Mouse (Mus musculus) embryonic facial prominence, embryonic 15.5 days (tissue): ENCODE measurements around the gene Lbhd2. TPM values are rescaled to one million over a fixed set of nuclear protein-coding genes. Genes with fewer than 3 reads are reported as not detected.

ENCODE experiments used
- ATAC-seq: fragments of 200-750 bp; cut with Nextera tagmentation; 2 replicates; pipeline ENCODE4 v1.8.0; 2017; ENCODE audit warnings: low read depth, moderate TSS enrichment; ENCODE audit not compliant: insufficient number of reproducible peaks, low FRiP score, low TSS enrichment
- H3K27ac ChIP-seq: fragments of 300-500 bp; sonication (generic); replicated peaks from 2 replicates; pipeline ENCODE4 v1.5.1; 2015; ENCODE audit warnings: mild to moderate bottlenecking, inconsistent platforms
- H3K27me3 ChIP-seq: fragments of 300-500 bp; sonication (generic); 2 replicates; pipeline ENCODE4 v1.6.1; 2015; ENCODE audit warnings: inconsistent platforms
- H3K36me3 ChIP-seq: fragments of 300-500 bp; sonication (generic); 2 replicates; pipeline ENCODE4 v1.6.1; 2015; ENCODE audit warnings: mild to moderate bottlenecking, inconsistent platforms
- H3K4me1 ChIP-seq: fragments of 300-500 bp; sonication (generic); 2 replicates; pipeline ENCODE4 v1.6.1; 2015; ENCODE audit warnings: inconsistent platforms
- H3K4me2 ChIP-seq: fragments of 300-500 bp; sonication (generic); replicated peaks from 2 replicates; pipeline ENCODE4 v1.6.1; 2015; ENCODE audit warnings: mild to moderate bottlenecking, inconsistent platforms
- H3K4me3 ChIP-seq: fragments of 300-500 bp; sonication (generic); replicated peaks from 2 replicates; pipeline ENCODE4 v1.5.1; 2015; ENCODE audit warnings: mild to moderate bottlenecking, inconsistent platforms
- H3K9ac ChIP-seq: fragments of 300-500 bp; sonication (generic); 2 replicates; pipeline ENCODE4 v1.6.1; 2015; ENCODE audit warnings: inconsistent platforms
- H3K9me3 ChIP-seq: fragments of 300-500 bp; sonication (generic); replicated peaks from 2 replicates; pipeline ENCODE4 v1.6.1; 2016; ENCODE audit warnings: inconsistent platforms
- WGBS: fragments of 180-500 bp; shearing (Covaris S2); methylation state at CpG from one replicate; pipeline ENCODE4 v1.1.7; 2015; 5-methylcytosine and 5-hydroxymethylcytosine counted together
- polyA plus RNA-seq: library from polyadenylated mRNA; unstranded; fragments of >200 nt; fragmentation: Nextera tagmentation; extraction: Ambion mirVana; gene quantifications from 2 replicates; pipeline ENCODE4 v1.2.1, GENCODE M21; 2015

The Lbhd2 gene
- polyA plus RNA-seq, 1 experiment from 2014 or later = 5.0 TPM

GRCm38 (mm10) chr12:111376826-111377331, 29.7 kb upstream of the Lbhd2 start:
- Histone ChIP-seq H3K4me3 (peak overlapping the region; percentile 99), H3K9ac (peak overlapping the region; percentile 97), H3K4me1 (peaks cover 39% of the 10 kb centered on the region), H3K27ac (peak overlapping the region; percentile 93), H3K27me3 (no peaks in the 10 kb centered on the region), H3K36me3 (no peaks in the 10 kb centered on the region), H3K4me2 (peak overlapping the region; percentile 79), H3K9me3 (no peaks in the 10 kb centered on the region)
- under 1% methylated on average over 46 of the region's 49 CpGs for WGBS
- peak; percentile 8 for ATAC-seq

DNA sequence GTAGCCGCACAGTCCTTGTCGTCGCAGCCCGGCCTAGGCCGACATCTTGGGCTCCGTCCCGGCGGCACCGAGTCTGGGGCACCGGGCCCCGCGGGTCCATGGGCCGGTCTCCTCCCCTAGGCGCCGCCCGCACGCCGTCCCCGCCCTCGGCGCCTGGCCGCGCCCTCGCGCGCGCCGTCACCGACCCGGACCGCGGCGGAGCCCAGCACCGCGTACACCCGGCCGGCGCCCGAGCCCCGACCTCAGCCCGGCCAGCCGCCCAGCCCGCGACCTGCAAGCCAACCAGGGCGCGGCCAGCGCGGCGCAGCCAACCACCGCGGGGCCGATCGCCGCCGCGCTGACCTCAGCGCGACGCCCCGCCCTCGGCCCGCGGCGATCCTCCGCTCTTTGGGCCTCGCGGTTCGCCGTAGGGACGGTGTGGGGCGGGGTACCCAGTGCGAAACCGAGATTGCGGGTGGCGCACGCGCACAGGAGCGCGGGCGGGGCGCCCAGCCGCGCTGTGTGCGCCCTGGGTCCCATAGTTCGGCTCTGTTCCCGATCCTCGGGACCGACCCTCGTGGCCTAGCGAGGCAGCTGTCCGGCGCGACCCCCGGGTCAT, 29.1 kb upstream of the Lbhd2 start, which contains the start of gene Cdc42bpb:
TSS of gene Cdc42bpb (minus strand) at position 343 of the 598 bp plus-strand sequence.
- peak within 1 kb of the TSS; percentile 99 for H3K4me3 ChIP-seq
- peak within 1 kb of the TSS; percentile 97 for H3K9ac ChIP-seq
- H3K27me3 ChIP-seq = no peaks in the 10 kb centered on the region
- under 1% methylated on average over 84 of the region's 94 CpGs for WGBS
- peak within 1 kb of the TSS; percentile 79 for H3K4me2 ChIP-seq
- no peaks in the 10 kb centered on the region for H3K36me3 ChIP-seq
- H3K27ac ChIP-seq = peak within 1 kb of the TSS; percentile 93
- no peaks in the 10 kb centered on the region for H3K9me3 ChIP-seq
- ATAC-seq = peak; percentile 94
- peaks cover 38% of the 10 kb centered on the region for H3K4me1 ChIP-seq

- WGBS = under 1% methylated on average over 32 of the region's 32 CpGs
- Histone ChIP-seq H3K9me3 (no peaks in the 10 kb centered on the region), H3K36me3 (no peaks in the 10 kb centered on the region), H3K27ac (peak overlapping the region; percentile 93), H3K9ac (peak overlapping the region; percentile 97), H3K4me1 (peaks cover 38% of the 10 kb centered on the region), H3K4me2 (peak overlapping the region; percentile 79), H3K27me3 (no peaks in the 10 kb centered on the region), H3K4me3 (peak overlapping the region; percentile 99)
- ATAC-seq = peak; percentile 55
Measured at GRCm38 (mm10) chr12:111377986-111378490, 28.6 kb upstream of the Lbhd2 start.

- H3K9ac ChIP-seq = no peak overlapping the region
- WGBS = 72% methylated on average over 12 of the region's 12 CpGs
- no peak for ATAC-seq
- no peak overlapping the region for H3K4me3 ChIP-seq
- H3K4me2 ChIP-seq = peak overlapping the region; percentile 79; the same call in 1 of the 2 replicates
- peaks cover 33% of the 10 kb centered on the region for H3K4me1 ChIP-seq
- H3K27ac ChIP-seq = no peak overlapping the region
- H3K36me3 ChIP-seq = no peaks in the 10 kb centered on the region
- no peaks in the 10 kb centered on the region for H3K27me3 ChIP-seq
- no peaks in the 10 kb centered on the region for H3K9me3 ChIP-seq
Measured at GRCm38 (mm10) chr12:111378812-111379211, 27.8 kb upstream of the Lbhd2 start.

- Histone ChIP-seq H3K4me1 (0 out of 2 replicates have a peak, but pooled peaks cover 5% of the 10 kb centered on the region), H3K27ac (0 out of 2 replicates have a peak overlapping the region, but pooled peaks have one; percentile 17), H3K4me2 (no peak overlapping the region), H3K9me3 (no peaks in the 10 kb centered on the region), H3K36me3 (no peaks in the 10 kb centered on the region), H3K27me3 (no peaks in the 10 kb centered on the region), H3K4me3 (no peak overlapping the region), H3K9ac (no peak overlapping the region)
- WGBS = 80% methylated on average over 13 of the region's 13 CpGs
- ATAC-seq = peak; percentile 34; the same call in 1 of the 2 replicates
Measured at GRCm38 (mm10) chr12:111385883-111386641, 20.5 kb upstream of the Lbhd2 start.

GRCm38 (mm10) chr12:111386642-111387120, 19.9 kb upstream of the Lbhd2 start:
- H3K27ac ChIP-seq = 0 out of 2 replicates have a peak overlapping the region, but pooled peaks have one; percentile 17
- no peak overlapping the region for H3K4me3 ChIP-seq
- WGBS = 50% methylated on average over 8 of the region's 8 CpGs
- no peak overlapping the region for H3K9ac ChIP-seq
- H3K36me3 ChIP-seq = no peaks in the 10 kb centered on the region
- 0 out of 2 replicates have a peak, but pooled peaks cover 5% of the 10 kb centered on the region for H3K4me1 ChIP-seq
- H3K9me3 ChIP-seq = no peaks in the 10 kb centered on the region
- no peak overlapping the region for H3K4me2 ChIP-seq
- H3K27me3 ChIP-seq = no peaks in the 10 kb centered on the region
- ATAC-seq = peak; percentile 47; the same call in 1 of the 2 replicates

GRCm38 (mm10) chr12:111387146-111387545, 19.5 kb upstream of the Lbhd2 start:
- no peak overlapping the region for H3K4me3 ChIP-seq
- no peak overlapping the region for H3K9ac ChIP-seq
- no peaks in the 10 kb centered on the region for H3K36me3 ChIP-seq
- 83% methylated on average over 4 of the region's 4 CpGs for WGBS
- H3K9me3 ChIP-seq = no peaks in the 10 kb centered on the region
- no peaks in the 10 kb centered on the region for H3K27me3 ChIP-seq
- 0 out of 2 replicates have a peak, but pooled peaks cover 5% of the 10 kb centered on the region for H3K4me1 ChIP-seq
- H3K27ac ChIP-seq = no peak overlapping the region; the same call in 1 of the 2 replicates
- no peak for ATAC-seq
- H3K4me2 ChIP-seq = no peak overlapping the region

GRCm38 (mm10) chr12:111394008-111394407, 12.6 kb upstream of the Lbhd2 start:
- H3K9me3 ChIP-seq = no peaks in the 10 kb centered on the region
- 81% methylated on average over 6 of the region's 6 CpGs for WGBS
- H3K4me3 ChIP-seq = no peak overlapping the region
- no peak overlapping the region for H3K4me2 ChIP-seq
- no peaks in the 10 kb centered on the region for H3K36me3 ChIP-seq
- H3K27ac ChIP-seq = no peak overlapping the region
- no peak for ATAC-seq
- no peaks in the 10 kb centered on the region for H3K4me1 ChIP-seq
- H3K9ac ChIP-seq = no peak overlapping the region
- H3K27me3 ChIP-seq = 0 out of 2 replicates have a peak, but pooled peaks cover 2% of the 10 kb centered on the region

DNA sequence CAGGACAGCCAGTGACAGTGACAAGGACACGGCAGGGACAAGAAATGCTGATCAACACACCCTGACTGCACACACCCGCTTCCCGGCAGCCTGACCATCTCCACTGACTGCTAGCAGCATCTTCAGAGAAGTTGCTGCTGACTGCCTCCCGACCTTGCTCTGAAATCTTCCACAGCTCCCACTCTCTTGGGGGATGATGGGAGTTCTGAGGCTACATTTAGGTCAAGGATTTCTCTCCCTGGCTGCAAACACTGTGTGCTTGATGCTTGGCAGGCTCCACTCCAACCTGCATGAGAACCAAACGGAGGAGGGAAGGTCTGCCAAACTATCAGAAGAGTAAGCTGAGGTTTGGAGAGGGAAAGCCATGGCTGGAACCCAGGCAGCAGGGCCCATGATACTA, 9.6 kb upstream of the Lbhd2 start:
- Histone ChIP-seq H3K36me3 (no peaks in the 10 kb centered on the region), H3K9me3 (no peaks in the 10 kb centered on the region), H3K27me3 (peaks cover 7% of the 10 kb centered on the region; the same call in 1 of the 2 replicates), H3K4me2 (no peak overlapping the region), H3K4me3 (no peak overlapping the region), H3K27ac (no peak overlapping the region), H3K9ac (no peak overlapping the region), H3K4me1 (no peaks in the 10 kb centered on the region)
- WGBS = 67% methylated on average over 5 of the region's 5 CpGs
- no peak for ATAC-seq

DNA sequence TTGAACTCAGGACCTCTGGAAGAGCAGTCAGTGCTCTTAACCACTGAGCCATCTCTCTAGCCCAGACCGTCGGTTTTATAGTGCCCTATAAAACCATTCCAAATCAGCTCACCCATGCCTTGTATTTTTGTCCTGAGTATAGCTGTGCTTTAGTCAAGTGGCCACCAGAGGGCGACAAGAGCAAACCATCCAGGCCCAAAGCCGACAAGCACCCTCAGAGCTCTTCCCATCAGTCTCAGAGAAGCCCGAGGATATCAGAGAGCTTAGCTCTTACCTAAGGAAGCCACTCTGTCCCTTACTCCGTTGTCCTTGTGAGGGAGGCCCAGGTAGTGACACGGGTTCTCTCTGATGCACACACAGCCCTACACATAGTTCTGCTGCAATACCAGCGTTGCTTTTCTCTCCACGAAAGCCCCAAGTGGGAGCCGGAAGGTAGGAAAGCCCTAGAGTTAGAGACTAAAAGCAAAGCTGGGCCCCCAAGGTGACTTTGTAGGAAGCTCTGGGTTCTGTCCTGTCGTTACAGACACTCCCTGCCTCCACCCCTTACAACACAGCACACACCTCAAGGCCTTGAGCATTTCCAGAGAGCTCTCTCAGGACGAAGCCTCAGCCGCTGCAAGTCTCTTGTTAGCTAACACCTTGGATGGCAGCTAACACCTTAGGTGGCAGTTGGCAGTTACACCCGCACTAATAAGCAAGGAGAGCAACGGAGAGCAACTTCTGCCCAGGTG, 5.0 kb upstream of the Lbhd2 start:
- Histone ChIP-seq H3K9ac (no peak overlapping the region), H3K27ac (no peak overlapping the region), H3K9me3 (no peaks in the 10 kb centered on the region), H3K4me1 (peaks cover 2% of the 10 kb centered on the region), H3K36me3 (no peaks in the 10 kb centered on the region), H3K27me3 (peaks cover 10% of the 10 kb centered on the region), H3K4me3 (no peak overlapping the region), H3K4me2 (no peak overlapping the region)
- WGBS = 21% methylated on average over 15 of the region's 15 CpGs
- ATAC-seq = no peak
